Mouse (Mus musculus) adrenal gland, adult 18-20 months (tissue): ENCODE measurements around the gene Mgam. TPM values are rescaled to one million over a fixed set of nuclear protein-coding genes. Genes with fewer than 3 reads are reported as not detected.
A peak's percentile ranks its signal among the peaks of the same experiment; 100 is the strongest.
"Not testable (repeated sequence)": the region's sequence is repeated elsewhere in the genome, so short reads cannot be mapped to it uniquely, and the experiment has no call there.

ENCODE experiments used
- DNase-seq, 2 experiments: peaks; one replicate each; pipeline ENCODE4 v3.0.0; 2021 to 2022; ENCODE audit warnings: low spot score in 2 of 2
- long read RNA-seq, 2 experiments: library from polyadenylated mRNA; stranded (forward); transcript quantifications; one replicate each; pipeline ENCODE4 v2.0.0; 2021
- total RNA-seq, 2 experiments: library from RNA; stranded (reverse); gene quantifications; 1 replicate in 1 of 2; 2 replicates in 1 of 2; pipeline ENCODE4 v1.2.3; 2021

The Mgam gene
- under 1 TPM in 1 of 2 experiments, not detected in 1; 0.89 TPM for total RNA-seq
- long read RNA-seq, experiment 1 = 0 reads
- long read RNA-seq, experiment 2 = 0 reads

DNA sequence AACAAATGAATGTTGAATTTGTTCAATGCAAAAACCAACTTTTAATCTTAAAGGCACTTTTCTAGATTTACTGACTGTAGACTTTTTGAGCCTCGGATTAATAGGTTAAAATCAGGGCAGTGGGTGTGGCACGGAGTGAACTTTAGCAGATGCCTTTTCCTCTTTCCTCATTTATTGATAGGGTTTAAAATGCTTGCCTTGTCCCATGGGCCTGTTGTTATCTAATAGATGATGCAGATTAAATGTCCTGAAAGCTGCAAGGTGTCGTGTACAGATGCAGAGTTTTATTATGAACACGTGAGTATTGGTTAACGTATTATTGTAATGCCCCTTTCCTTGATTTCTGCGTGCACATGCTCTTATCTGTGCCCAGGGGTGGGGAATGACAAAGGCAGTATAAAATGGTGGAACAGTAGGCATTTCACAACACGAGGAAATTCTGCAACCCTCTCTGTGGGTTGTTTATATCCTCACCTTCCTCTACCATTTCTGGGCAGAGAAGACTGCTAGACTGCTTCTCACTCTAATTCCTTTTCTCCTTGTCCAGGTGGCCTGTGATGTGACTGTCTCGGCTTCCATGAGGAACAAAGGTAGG is at the start of gene Mgam:
Mgam (plus strand) TSS at position 426 of the 595 bp plus-strand sequence.
- no peak for DNase-seq

DNA sequence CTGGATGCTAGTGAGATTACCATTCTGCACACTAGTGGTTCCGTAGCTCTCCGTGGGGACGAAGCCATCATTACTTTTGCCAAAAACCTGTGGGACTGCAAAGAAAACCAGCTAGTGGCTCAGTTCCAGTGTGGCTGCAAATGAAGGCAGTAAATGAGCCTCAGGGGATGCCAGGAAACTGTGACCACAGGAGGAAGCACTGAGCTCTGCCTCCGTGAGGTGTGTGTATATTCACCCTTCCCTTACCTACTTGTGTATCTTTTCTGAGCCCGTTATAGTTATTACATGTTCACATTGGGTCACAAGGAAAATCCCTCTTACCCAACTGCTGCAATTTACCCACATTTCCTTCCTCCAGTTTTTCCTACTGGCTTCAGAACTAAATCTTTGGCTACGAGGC is 44.3 kb upstream of the Mgam start:
- no peak for DNase-seq

DNA sequence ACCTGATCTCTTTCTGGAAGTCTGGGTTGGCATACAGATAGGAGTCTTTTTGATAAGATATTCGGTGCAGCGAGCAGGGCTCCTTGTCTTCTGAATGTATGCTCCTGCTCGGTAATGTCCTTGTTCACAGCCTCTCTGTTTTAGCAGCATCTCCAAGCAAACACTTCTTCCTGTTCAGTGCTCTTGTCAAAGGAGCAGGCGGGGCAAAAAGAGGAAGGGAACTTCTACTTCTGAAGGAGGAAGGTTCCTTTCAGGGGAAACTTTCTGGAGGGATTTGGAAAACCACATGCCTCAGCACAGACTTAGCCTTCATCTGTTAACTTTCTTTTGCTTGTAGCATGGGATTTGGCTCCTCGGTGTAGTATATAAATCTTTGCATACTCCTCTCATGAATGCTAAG is 43.0 kb upstream of the Mgam start, which contains the start of gene Clec5a:
Clec5a (minus strand) TSS at position 177 of the 400 bp plus-strand sequence.
- no peak for DNase-seq

DNA sequence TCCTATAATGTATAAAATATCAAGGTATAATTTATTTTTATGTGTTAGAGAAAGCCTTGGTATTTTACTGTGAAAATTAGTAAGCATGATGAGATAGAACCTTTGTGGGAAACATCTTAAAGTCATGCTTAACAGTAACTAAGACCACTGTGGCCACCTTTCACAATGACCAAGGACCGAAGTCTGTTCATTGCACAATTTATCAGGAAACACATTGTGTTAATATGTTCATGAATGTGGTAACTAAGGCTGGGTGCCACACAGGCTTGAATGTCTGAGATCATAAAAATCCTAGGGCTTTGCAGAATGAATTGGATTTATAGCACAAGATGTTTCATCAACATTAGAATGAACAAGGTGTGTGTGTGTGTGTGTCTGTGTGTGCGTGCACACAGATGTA is 40.3 kb upstream of the Mgam start:
- DNase-seq = no peak

DNA sequence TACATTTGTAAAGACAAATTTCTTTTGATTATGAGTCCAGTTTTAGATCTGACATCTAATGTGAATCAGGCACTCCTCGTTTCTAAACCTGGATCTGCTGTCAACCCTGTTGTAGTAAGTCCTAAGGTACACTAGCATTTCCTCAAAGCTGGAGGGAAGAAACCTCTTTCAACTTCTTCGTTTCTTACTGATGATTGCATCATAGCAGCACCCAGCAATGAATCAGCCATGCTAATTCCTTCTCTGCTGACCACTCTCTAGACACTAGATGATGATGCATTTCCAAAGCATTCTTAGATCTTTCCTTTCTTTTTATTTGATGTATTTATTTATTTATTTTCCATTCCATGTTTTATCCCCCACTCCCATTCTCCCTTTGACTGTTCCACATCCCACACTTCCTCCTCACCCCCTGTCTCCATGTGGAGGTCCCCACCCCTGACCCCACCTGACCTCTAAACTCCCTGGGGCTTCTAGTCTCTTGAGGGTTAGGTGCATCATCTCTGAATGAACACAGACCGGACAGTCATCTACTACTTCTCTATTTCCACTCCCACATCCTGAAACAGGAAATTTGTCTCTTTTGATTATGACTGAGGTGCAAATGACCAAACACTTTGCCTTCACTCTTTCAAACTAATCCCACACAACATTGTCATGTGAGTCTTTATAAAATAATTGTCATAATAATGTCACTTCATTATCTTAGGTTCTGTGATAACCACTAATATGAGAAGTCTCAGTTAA is 33.7 kb upstream of the Mgam start:
- no peak for DNase-seq

DNA sequence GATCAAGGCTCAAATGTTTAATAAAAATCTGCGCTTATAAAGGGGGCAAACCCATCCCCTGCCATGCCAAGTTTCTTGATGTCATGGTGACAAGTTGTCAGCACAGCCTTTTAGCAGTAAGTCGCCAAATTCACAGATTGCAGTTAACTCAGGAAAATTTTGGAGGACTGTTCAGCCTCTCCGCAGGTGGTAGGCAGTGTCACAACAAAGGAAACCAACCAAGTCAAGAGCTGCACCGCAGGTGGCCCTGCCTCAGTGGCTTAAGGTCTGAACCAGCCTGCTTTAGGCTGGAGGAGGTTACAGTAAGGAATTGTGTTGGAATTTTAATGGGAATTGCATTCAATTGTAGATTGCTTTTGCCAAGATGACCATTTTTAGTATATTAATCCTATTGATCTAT is 30.1 kb upstream of the Mgam start:
- not testable (repeated sequence) for DNase-seq

DNA sequence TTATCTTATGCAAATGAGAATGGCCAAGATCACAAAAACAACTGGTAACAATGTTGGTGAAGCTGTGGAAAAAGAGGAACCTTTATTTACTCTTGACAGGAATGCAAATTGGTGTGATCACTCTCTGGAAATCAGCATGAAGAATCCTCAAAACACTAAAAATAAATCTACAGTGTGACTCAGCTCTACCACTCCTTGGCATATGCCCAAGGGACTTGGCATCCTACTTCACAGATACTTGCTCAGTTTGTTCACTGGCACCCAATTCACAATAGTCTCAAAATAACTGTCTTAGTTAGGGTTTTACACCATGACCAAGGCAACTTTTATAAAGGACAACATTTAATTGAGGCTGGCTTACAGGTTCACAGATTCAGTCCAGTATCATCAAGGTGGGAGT is 21.2 kb upstream of the Mgam start:
- DNase-seq = peak in 1 of 2 experiments; percentile 15

DNA sequence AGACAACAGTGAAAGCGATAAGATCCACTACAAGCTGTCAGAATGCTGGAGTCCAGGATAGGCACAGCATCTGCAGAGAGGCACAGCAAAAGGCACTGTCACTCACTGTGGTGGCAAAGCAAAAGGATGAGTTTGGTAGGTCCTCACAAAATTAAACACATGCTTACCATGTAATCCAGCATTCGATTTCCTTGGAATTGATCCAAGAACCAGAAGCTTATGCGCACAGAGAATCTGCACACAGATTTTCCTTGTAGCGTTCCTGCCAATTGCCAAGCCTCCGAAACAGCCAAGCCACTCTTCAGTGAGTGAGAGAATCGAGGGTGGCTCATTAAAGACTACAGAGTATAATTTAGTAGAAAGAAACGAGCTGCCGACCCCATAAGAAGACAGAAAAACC is 18.4 kb upstream of the Mgam start:
- DNase-seq = no peak

DNA sequence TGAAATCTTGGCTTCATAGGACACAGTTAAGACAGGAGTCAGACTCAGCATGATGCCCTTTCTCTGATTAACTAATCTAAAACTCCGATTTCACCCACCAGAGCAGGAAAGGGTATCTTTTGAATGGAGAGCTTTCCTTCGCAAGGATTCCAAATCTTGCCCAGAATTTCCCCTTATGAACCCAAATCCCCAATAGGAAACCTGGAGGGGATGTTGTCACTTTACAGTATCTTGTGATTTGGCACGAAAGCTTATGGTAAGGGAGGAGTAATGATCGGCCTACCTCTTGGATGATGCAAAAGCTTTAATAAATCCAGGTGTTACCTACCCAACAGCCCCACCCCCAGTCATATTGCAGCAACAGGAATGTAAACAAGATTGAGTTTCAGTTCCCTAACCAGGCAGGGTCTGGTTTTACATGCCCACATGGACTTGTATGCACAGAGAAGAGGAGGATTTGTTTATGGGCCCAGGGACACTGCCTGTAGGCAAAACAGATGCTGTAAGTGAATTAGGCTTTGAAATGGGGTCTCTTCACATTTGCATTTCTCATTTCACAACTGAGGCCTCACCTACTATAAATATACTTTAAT is 15.3 kb upstream of the Mgam start, which contains the start of gene Tas2r138:
Tas2r138 (minus strand) TSS at position 51 of the 593 bp plus-strand sequence.
- no peak for DNase-seq

DNA sequence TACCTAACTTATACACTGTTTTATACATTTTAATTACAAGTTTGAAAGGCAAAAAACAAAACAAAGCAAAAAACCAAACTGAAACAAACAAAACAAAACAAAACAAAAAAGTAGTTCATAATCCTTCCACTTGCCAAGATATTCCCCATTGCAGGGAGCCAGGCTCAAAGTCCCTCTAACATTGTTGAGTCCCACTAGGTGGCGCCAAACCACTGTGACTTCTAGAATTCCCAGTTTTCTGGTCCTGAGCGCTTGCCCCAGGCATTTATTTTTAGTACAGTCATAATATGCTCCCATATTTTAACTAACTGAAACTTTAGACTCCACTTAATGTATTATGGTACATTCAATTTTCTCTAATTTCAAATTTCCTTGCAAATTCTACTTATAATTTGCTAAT is 10.7 kb upstream of the Mgam start:
- peak; percentile 67 to 69 for DNase-seq

DNA sequence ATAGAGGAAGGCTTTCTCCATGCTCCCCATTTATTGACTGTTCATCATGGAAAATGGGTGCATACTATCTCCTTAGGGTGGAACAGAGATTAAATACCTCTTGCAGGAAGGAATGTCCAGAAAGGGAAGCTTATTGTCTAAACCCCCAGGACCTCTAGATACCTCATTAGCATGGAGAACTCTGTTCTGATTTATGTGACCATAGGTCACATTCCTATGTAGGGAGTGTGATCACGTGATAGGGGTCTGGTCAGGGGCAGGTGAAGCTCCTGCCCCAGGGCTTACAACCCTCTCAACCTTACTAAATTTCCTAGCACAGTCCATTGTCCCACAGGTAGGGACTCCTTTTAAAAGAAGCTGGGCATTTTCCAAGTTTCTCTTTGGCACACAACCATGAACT is 2.5 kb upstream of the Mgam start:
- DNase-seq = no peak

DNA sequence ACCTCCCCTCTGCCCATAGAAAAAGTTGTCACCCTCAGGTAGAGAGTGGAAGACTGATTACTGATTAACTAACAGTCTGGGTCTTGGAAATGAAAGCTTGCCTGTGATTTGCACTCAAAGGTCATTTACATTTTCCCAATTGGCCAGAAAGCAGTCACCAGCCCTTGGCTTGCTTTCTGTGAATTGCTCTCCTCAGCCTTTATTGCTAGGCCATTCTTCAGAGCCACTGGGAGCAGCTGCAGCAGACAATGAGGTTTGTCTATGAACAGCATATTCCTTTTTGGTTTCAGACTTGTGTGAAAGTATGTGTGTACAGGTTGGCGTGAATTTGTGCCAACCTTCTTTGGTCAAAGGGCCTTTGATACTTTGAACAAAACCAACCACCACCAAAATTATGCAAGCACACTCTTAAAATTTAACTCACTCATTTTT is 6.0 kb downstream of the Mgam start:
- no peak for DNase-seq

DNA sequence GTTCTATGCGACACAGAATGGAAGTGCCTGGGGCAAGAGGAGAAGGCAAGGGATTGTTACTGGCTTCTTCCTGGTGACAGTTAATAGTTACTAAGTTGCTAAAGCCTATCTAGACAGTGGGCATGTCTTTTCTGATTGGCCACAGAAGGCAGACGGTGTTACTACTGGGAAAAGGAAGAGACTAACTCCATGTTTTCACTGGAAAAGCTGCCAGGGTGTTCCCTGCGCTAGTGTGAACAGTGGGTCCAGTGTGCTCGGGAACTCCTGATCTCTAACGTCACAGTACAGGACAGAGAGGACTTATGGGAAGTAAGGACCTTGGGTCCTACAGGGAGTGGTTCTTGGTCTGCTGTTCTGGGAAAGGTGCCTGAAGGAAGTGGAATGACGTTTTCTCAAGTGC is 6.9 kb downstream of the Mgam start:
- DNase-seq = no peak

DNA sequence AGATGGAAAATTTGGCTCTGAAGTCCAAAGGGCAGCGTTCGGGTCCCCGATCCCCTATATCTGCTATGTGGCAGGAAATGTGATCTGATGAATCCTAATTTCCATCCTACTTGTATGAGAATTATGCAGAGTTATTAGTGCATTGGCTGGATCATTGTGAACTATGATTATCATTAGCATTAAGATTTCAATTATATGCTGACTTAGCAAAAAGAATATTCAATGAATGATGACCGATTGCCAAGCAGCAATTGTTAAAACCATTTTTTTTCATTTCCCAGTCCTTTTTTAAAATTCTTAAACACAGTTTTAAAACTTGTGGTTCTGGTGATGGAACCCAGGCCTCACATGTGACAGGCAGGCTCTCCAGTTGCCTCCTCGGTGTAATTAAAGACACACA is 9.1 kb downstream of the Mgam start:
- no peak for DNase-seq

DNA sequence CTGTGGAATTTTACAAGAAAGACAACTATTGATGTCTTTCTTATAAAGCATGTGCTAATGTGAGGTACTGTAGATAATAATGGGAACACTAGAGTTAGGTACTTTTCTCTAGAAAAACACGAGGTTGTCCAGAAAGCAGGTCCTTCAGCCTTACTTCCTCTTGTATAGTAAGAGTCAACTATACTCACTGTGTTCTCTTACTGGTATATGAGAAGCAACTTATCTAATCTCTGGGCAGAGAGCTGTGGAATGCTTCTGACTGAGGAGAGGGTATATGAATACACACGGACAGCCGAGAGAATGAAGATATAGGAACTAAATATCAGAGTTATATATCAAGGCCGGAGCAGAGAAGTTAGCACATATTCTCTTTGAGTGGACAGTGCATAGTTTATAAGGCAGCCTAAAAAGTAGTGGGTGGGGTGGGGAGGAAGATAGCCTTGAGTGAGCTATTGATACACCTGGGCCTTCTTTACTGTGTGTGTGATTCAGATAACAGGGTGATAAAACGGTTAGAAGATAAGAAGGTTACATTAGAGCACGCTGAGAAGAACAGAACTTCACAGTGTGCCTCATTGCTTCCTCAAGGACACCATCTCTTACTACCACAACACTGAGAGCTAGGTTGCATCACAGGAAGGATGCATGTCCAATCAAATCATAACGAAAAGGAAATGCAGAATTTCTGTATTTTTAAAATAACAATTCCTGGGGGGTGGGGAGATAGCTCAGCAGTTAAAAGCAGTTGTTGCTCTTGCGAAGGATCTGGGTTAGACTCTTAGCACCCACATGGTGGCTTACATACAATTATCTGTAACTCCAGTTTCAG is 12.3 kb downstream of the Mgam start:
- no peak for DNase-seq

DNA sequence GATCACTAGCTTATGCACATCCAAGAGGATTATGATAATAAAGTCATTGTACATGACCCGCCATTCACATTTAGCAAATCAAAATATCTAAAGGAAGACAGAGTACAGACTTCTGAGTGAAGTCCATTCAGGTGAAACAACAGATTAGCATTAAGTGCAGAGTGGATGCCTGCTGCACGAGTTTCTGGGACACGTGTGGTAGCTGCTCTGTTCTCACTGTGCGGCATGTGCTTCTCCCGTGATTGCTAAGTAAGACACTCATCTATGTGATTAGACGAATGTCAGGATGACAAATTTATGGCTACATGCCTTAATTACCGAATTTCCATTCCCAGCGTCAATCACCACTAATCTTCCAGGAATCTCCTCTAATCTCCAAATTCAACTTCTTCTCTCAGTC is 17.1 kb downstream of the Mgam start:
- no peak for DNase-seq

DNA sequence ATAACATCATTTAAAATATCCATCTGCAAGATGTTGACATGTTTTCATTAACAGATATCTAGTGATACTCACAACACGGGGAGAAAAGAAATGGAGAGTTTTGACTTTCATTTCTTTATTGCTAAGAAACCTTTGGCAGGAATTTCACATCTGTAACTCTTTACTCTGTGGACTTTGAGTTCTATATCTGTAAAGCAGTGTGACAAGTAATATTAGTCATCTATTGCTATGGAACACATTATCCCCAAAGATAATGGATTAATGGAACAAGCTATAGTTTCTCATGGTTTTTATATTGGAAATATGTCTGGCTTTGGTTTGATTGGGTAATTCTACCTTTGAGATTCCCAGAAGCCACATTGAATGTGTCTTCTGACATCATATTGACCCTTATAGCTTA is 22.3 kb downstream of the Mgam start:
- no peak for DNase-seq

DNA sequence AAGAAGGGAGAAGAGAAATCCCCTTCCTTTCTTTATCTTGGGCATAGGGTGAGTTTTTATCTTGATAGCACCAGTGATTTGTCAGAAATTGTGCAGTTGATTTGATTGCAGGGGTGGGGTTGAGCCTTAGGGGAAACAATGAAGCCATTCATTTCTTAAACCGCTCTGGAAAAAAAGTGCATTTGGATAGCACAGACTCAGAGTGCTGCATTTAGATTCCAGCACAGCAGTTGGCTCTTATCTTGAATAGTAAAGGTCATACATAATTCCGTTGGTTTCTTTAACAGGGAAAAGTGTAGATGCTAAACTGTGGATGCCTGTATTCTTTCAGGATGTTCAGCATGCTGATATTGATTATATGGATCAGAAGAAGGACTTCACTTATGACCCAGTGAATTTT is 32.3 kb downstream of the Mgam start:
- no peak for DNase-seq

DNA sequence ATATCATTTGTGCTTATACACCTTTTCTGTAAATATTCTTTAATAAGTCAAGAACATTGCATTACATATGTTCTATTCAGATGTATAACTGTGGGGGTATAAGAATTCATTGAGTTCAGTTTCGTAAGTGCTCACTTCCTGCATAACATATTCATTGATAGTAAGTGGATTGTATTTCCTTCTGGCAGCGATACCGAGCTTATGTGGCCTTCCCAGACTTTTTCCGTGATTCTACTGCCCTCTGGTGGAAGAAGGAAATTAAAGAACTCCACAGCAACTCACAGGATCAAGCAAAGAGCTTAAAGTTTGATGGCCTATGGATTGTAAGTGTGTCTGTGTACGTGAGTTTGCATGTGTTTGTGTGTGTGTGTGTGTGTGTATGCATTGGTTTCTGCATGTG is 60.5 kb downstream of the Mgam start:
- DNase-seq = peak in 1 of 2 experiments; percentile 25

DNA sequence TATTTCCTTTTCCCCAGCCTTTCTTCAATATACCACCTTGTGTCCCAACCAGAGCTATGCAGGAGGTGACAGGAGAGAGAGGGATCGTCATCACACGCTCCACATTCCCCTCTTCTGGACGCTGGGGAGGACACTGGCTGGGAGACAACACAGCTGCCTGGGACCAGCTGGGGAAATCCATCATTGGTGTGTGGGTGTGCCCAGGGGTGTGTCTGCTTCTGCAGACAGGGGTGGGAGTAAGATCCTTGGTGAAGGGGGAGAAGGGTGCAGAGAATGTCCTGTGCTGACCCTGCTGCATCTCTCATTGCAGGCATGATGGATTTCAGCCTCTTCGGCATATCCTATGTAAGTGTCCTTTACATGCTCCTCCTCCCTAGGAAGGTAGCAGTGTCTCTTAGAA is 63.4 kb downstream of the Mgam start:
- not testable (repeated sequence) for DNase-seq

DNA sequence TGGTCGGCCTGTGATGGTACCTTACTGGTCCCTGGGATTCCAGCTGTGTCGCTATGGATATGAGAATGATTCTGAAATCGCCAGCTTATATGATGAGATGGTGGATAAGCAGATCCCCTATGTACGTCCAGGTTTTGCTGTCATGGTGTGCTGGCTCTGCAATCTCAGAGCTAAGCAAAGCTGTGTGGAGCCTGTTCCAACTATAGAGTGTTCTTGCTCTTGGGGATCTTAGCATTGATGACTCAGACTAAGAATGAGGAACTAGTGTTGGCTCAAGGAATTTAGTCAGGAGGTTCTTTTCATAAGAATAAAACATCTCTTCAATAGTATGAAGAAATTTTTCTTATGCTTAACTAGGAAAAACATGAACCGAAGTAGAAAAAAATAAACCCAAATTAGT is 84.9 kb downstream of the Mgam start:
- not testable (repeated sequence) for DNase-seq
